9 mouse cellular contexts compared by ENCODE assay signal in genomic region chr9:49989464-49990271, GRCm38 (mm10).
DNase-seq lines count a peak whose midpoint lies in the region; ATAC-seq lines count a peak whose summit lies in the region.
"Had no signal": no experiment of that assay in that cellular context is flagged by ENCODE, and none has a peak within 500 bp of the region (broad histone marks: within the 10 kb centered on the region; RNA-seq: fewer than 3 reads in every experiment).

No protein-coding gene starts in this region.

- no peaks in the 10 kb centered on the region for H3K9me3 ChIP-seq in midbrain, embryonic 14.5 days (ENCODE audit: control insufficient read depth, low read length)
- H3K9me3 ChIP-seq in stomach, embryonic 16.5 days (replicated peaks; ENCODE audit: control insufficient read depth, low read length) = no peaks in the 10 kb centered on the region

- 42% methylated on average over 14 of the region's 14 CpGs for WGBS in midbrain, embryonic 14.5 days
- 43% methylated on average over 14 of the region's 14 CpGs for WGBS in stomach, embryonic 16.5 days

- intact Hi-C loops in left cerebral cortex, postnatal 25 days (cut with DNase I) = no loop called here

- no peak overlapping the region for H3K4me2 ChIP-seq in midbrain, embryonic 14.5 days (ENCODE audit: low read length)
- peak overlapping the region; percentile 25; the same call in 1 of the 2 replicates for H3K4me2 ChIP-seq in stomach, embryonic 16.5 days (ENCODE audit: low read depth, low read length)

- no peak overlapping the region for H3K4me3 ChIP-seq in midbrain, embryonic 14.5 days (replicated peaks; ENCODE audit: low read depth, low read length)
- H3K4me3 ChIP-seq in stomach, embryonic 16.5 days (replicated peaks; ENCODE audit: low read length) = no peak overlapping the region
- H3K4me3 ChIP-seq: megakaryocyte, embryonic 14.5 days had no signal

- no peaks in the 10 kb centered on the region for H3K27me3 ChIP-seq in midbrain, embryonic 14.5 days (ENCODE audit: control insufficient read depth, insufficient read depth, low read length)
- H3K27me3 ChIP-seq in stomach, embryonic 16.5 days (ENCODE audit: control insufficient read depth, insufficient read depth, low read length) = no peaks in the 10 kb centered on the region
- H3K27me3 ChIP-seq: megakaryocyte, embryonic 14.5 days had no signal

- no peaks in the 10 kb centered on the region for H3K4me1 ChIP-seq in midbrain, embryonic 14.5 days (ENCODE audit: control insufficient read depth, insufficient read depth, low read length)
- H3K4me1 ChIP-seq in stomach, embryonic 16.5 days (ENCODE audit: control insufficient read depth, insufficient read depth, low read length) = peaks cover 9% of the 10 kb centered on the region
- H3K4me1 ChIP-seq: megakaryocyte, embryonic 14.5 days had no signal

- H3K27ac ChIP-seq in midbrain, embryonic 14.5 days (replicated peaks; ENCODE audit: low read depth, low read length) = no peak overlapping the region
- peak overlapping the region; percentile 69 for H3K27ac ChIP-seq in stomach, embryonic 16.5 days (ENCODE audit: low read length)

- DNase-seq in adrenal gland, adult 8-10 months = peak; percentile 80
- DNase-seq in cerebellum, postnatal 4 days (ENCODE audit: low spot score in 2 of 2) = peak; percentile 51 to 76
- peak; percentile 79 to 89 for DNase-seq in heart, adult 9 months (ENCODE audit: low spot score in 2 of 2)
- peak; percentile 83 for DNase-seq in kidney, adult 9 months
- peak; percentile 86 to 98 for DNase-seq in left cerebral cortex, postnatal 25 days (ENCODE audit: low spot score in 2 of 2)
- peak; percentile 78 for DNase-seq in midbrain, embryonic 14.5 days

- no peak overlapping the region for H3K9ac ChIP-seq in midbrain, embryonic 14.5 days (replicated peaks; ENCODE audit: low read length)
- H3K9ac ChIP-seq in stomach, embryonic 16.5 days (ENCODE audit: low read length) = no peak overlapping the region

- H3K36me3 ChIP-seq in midbrain, embryonic 14.5 days (ENCODE audit: control insufficient read depth, insufficient read depth, low read length) = no peaks in the 10 kb centered on the region
- no peaks in the 10 kb centered on the region for H3K36me3 ChIP-seq in stomach, embryonic 16.5 days (ENCODE audit: control insufficient read depth, insufficient read depth, low read length)

- peak; percentile 79 for ATAC-seq in midbrain, embryonic 14.5 days (ENCODE audit: low FRiP score, low TSS enrichment)
- peak; percentile 93 for ATAC-seq in stomach, embryonic 16.5 days (ENCODE audit: insufficient read depth, low FRiP score)
- ATAC-seq in inflammation-experienced regulatory T-cells, adult 6 months = no peak
